Mouse (Mus musculus): ENCODE measurements around the gene Tmod1. TPM values are rescaled to one million over a fixed set of nuclear protein-coding genes. Genes with fewer than 3 reads are reported as not detected.

Gene Tmod1
- polyA plus RNA-seq, 1 experiment from 2014 or later, result 52.5 TPM

DNA sequence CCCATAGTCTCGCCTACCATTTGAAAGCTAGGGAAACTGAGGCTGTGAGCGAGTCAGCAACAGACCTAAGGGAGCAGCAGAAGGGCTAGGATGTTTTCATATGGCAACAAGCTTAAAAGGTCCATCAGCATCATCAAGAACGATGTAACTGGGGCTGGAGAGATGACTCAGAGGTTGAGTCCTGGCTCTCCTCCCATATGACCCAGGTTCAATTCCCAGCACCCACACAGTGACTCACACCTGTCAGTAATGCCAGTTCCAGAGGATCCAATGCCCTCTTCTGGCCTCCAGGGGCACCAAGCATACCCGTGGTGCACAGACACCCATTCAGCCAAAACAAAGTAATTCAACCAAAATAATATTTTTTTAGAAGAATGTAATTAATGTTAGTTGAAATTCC lies 41.5 kb downstream of the Tmod1 start:
- H3K27ac ChIP-seq (ENCODE audit: low read length), result no peak overlapping the region
- 90% methylated on average over 4 of the region's 4 CpGs for WGBS (ENCODE audit: insufficient replicate concordance)
- H3K4me2 ChIP-seq (ENCODE audit: low read depth, low read length), result no peak overlapping the region
- H3K4me3 ChIP-seq (ENCODE audit: low read depth, low read length), result no peak overlapping the region
- H3K36me3 ChIP-seq (ENCODE audit: control insufficient read depth, insufficient read depth), result peaks cover 41% of the 10 kb centered on the region
- H3K9me3 ChIP-seq (replicated peaks; ENCODE audit: control insufficient read depth, low read length), result no peaks in the 10 kb centered on the region
- H3K27me3 ChIP-seq (ENCODE audit: control insufficient read depth, insufficient read depth, low read depth, low read length), result no peaks in the 10 kb centered on the region
- H3K4me1 ChIP-seq (ENCODE audit: control insufficient read depth, low read depth, low read length), result no peaks in the 10 kb centered on the region
- no peak overlapping the region for H3K9ac ChIP-seq (ENCODE audit: low read depth, low read length)
- no peak for ATAC-seq (ENCODE audit: low read depth)

DNA sequence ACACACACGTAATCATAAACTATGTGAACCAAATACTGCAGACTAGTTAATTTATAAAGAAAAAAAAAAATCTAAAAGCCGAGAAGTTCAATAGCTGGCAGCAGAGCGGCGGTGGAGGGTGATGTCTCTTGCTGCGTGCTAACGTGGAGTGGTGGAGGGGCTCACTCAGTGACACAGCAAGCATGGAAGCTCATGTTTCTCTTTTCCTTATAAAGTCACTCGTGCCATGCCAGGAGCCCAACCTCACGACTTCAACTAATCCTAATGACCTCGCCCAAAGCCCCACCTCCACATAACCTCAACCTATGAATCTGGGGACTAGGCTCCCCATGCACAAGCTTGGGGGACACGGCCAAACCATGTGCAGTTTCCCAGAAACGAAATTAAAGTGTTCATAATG lies 43.8 kb downstream of the Tmod1 start:
- peaks cover 55% of the 10 kb centered on the region for H3K36me3 ChIP-seq (ENCODE audit: control insufficient read depth, insufficient read depth)
- H3K4me2 ChIP-seq (ENCODE audit: low read depth, low read length), result no peak overlapping the region
- no peak overlapping the region for H3K4me3 ChIP-seq (ENCODE audit: low read depth, low read length)
- H3K4me1 ChIP-seq (ENCODE audit: control insufficient read depth, low read depth, low read length), result no peaks in the 10 kb centered on the region
- no peak for ATAC-seq (ENCODE audit: low read depth)
- no peak overlapping the region for H3K9ac ChIP-seq (ENCODE audit: low read depth, low read length)
- no peaks in the 10 kb centered on the region for H3K9me3 ChIP-seq (replicated peaks; ENCODE audit: control insufficient read depth, low read length)
- 77% methylated on average over 11 of the region's 11 CpGs for WGBS (ENCODE audit: insufficient replicate concordance)
- no peak overlapping the region for H3K27ac ChIP-seq (ENCODE audit: low read length)
- no peaks in the 10 kb centered on the region for H3K27me3 ChIP-seq (ENCODE audit: control insufficient read depth, insufficient read depth, low read depth, low read length)

DNA sequence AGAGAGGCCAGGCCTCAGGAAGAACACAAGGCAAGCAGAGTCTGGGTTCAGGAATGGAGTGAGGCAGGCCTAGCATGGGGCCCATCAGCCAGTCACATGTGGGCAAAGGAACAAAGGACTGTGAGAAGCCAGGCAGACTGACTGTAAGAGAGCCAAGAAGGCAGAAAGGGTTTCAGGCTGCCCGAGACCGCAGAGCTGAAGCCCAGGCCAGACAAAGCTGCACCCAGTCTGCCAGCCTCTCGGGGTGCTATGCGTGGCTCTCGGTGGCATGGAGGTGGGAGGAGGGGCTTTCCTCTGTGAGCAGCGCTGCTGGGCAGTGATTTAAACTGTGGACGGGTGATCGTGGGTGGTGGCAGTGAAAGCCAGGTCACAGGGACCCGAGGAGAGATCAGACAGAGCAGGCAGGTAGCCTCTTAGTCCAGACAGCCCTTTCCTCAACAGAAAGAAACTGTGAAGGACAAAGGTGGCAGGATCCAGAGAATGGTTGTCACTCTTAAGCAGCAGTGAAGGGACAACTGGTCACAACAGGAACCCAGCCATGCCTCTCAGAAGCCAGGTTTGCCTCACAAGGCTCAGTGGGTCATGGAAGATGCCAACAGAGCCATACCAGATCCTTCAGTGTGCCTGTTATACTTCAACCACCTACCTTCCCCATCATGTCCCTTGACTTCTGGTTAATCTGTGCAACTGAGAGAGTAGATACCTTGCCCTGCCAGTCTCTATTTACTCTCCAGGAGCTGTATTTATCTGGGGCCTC lies 45.9 kb downstream of the Tmod1 start:
- H3K4me1 ChIP-seq (ENCODE audit: control insufficient read depth, low read depth, low read length), result no peaks in the 10 kb centered on the region
- H3K4me3 ChIP-seq (ENCODE audit: low read depth, low read length), result no peak overlapping the region
- ATAC-seq (ENCODE audit: low read depth), result no peak
- WGBS (ENCODE audit: insufficient replicate concordance), result 80% methylated on average over 9 of the region's 9 CpGs
- H3K36me3 ChIP-seq (ENCODE audit: control insufficient read depth, insufficient read depth), result peaks cover 62% of the 10 kb centered on the region
- no peak overlapping the region for H3K4me2 ChIP-seq (ENCODE audit: low read depth, low read length)
- no peaks in the 10 kb centered on the region for H3K9me3 ChIP-seq (replicated peaks; ENCODE audit: control insufficient read depth, low read length)
- H3K9ac ChIP-seq (ENCODE audit: low read depth, low read length), result no peak overlapping the region
- H3K27me3 ChIP-seq (ENCODE audit: control insufficient read depth, insufficient read depth, low read depth, low read length), result no peaks in the 10 kb centered on the region
- no peak overlapping the region for H3K27ac ChIP-seq (ENCODE audit: low read length)

DNA sequence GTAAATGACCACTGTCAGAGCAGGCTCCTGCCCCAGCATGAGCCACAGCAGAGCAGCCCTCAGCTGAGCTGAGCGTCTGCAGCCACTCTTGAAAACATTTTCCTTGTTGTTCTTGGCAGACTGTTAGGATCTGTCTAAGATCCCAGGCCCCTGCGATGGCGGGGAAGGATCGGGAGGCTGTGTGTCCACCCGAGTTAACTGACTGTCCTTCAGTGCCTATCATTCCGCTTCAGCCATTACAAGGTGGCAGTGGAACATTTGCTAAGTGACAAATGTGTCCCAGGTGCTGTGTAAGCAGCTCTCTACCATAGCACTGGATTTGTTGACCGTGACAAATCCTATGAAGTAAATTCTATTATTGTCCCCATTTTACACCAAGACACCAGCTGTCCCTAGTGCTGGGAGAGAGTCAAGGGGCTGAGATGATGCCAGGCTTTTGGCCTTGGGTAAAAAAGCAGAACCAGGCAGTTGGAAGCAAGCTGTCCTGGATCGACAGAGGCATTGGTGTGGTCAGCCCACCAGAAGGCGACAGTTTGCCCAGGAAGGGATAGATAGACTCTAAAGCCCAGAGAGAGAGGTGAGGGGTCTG lies 46.6 kb downstream of the Tmod1 start:
- peaks cover 62% of the 10 kb centered on the region for H3K36me3 ChIP-seq (ENCODE audit: control insufficient read depth, insufficient read depth)
- ATAC-seq (ENCODE audit: low read depth), result no peak
- no peaks in the 10 kb centered on the region for H3K27me3 ChIP-seq (ENCODE audit: control insufficient read depth, insufficient read depth, low read depth, low read length)
- 81% methylated on average over 9 of the region's 9 CpGs for WGBS (ENCODE audit: insufficient replicate concordance)
- no peak overlapping the region for H3K27ac ChIP-seq (ENCODE audit: low read length)
- no peak overlapping the region for H3K4me2 ChIP-seq (ENCODE audit: low read depth, low read length)
- H3K9ac ChIP-seq (ENCODE audit: low read depth, low read length), result no peak overlapping the region
- no peak overlapping the region for H3K4me3 ChIP-seq (ENCODE audit: low read depth, low read length)
- no peaks in the 10 kb centered on the region for H3K4me1 ChIP-seq (ENCODE audit: control insufficient read depth, low read depth, low read length)
- H3K9me3 ChIP-seq (replicated peaks; ENCODE audit: control insufficient read depth, low read length), result no peaks in the 10 kb centered on the region

DNA sequence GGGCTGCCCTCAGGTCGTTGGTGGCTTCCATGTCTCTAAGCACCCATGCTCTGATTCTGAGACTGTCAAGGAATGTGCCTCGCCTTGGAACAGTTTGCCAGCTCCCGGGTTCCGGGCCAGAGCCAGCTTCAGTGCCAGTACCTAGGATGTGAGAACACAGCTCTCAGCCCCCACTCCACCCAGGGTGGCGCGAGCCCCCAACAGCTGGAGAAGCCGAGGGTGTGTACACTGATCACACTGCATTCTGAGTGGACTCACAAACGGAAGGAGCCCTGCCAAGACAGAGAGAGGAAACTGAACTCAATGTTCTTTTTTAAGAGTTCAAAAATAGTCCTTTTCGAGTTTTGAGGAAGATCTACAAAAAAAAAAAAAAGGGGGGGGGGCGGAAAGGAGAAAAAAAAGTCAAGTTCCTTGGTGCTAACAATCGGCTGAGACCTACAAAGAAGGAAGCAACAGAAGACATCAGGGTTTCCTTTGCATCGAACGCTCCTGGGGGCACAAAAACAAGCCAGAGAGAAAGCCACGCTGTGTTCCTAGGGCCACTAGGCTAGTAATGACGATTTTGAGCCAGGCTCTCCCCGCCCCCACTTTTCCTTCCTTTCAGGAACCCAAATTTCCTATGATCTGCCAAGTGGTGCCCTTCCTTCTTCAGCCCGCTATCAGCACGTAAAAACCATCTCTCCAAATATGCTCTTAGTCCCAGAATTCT lies 48.1 kb downstream of the Tmod1 start:
- Histone ChIP-seq H3K36me3 (ENCODE audit: control insufficient read depth, insufficient read depth) (peaks cover 75% of the 10 kb centered on the region), H3K27me3 (ENCODE audit: control insufficient read depth, insufficient read depth, low read depth, low read length) (no peaks in the 10 kb centered on the region), H3K4me2 (ENCODE audit: low read depth, low read length) (no peak overlapping the region), H3K9ac (ENCODE audit: low read depth, low read length) (no peak overlapping the region), H3K4me1 (ENCODE audit: control insufficient read depth, low read depth, low read length) (no peaks in the 10 kb centered on the region), H3K27ac (ENCODE audit: low read length) (no peak overlapping the region), H3K9me3 (replicated peaks; ENCODE audit: control insufficient read depth, low read length) (no peaks in the 10 kb centered on the region), H3K4me3 (ENCODE audit: low read depth, low read length) (no peak overlapping the region)
- no peak for ATAC-seq (ENCODE audit: low read depth)
- WGBS (ENCODE audit: insufficient replicate concordance), result 54% methylated on average over 17 of the region's 18 CpGs

DNA sequence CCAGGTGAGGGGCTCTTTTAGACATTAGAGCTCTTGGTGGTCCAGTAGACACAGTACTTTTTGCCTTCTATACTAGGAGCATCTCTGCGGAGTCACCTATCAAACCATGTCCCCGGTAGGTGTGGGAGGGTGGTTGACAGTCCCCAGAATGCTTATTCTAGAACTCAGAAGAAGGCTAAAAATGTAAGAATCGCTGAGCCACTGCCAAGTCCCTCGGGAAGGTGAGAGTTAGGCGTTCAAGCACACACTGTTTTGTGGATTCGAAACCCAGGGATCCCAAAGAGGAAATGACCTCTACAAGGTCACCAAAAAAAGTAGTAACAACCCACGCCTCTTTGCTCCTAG lies 48.7 kb downstream of the Tmod1 start:
- Histone ChIP-seq H3K27ac (ENCODE audit: low read length) (no peak overlapping the region), H3K9me3 (replicated peaks; ENCODE audit: control insufficient read depth, low read length) (no peaks in the 10 kb centered on the region), H3K9ac (ENCODE audit: low read depth, low read length) (no peak overlapping the region), H3K4me3 (ENCODE audit: low read depth, low read length) (no peak overlapping the region), H3K4me2 (ENCODE audit: low read depth, low read length) (no peak overlapping the region), H3K27me3 (ENCODE audit: control insufficient read depth, insufficient read depth, low read depth, low read length) (no peaks in the 10 kb centered on the region), H3K36me3 (ENCODE audit: control insufficient read depth, insufficient read depth) (peaks cover 80% of the 10 kb centered on the region), H3K4me1 (ENCODE audit: control insufficient read depth, low read depth, low read length) (no peaks in the 10 kb centered on the region)
- WGBS (ENCODE audit: insufficient replicate concordance), result 73% methylated on average over 7 of the region's 7 CpGs
- no peak for ATAC-seq (ENCODE audit: low read depth)

DNA sequence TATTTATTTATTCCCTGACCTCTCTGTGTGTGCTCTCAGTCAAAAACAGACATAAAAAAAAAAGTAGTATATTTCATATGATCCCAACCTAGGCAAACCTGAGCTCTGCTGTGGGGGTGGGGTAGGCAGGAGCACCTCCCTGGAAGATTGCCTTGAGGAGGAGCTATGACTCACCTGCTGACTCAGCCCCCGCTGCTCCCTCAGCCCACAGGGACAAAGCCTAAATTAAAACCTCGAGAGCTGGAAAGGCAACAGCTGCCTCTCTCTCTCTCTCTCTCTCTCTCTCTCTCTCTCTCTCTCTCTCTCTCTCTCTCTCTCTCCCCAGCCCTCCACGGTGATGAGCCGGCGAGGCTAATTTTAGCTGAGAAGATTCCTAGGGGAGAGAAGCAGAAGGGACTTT lies 49.1 kb downstream of the Tmod1 start:
- Histone ChIP-seq H3K4me3 (ENCODE audit: low read depth, low read length) (no peak overlapping the region), H3K4me2 (ENCODE audit: low read depth, low read length) (no peak overlapping the region), H3K36me3 (ENCODE audit: control insufficient read depth, insufficient read depth) (peaks cover 85% of the 10 kb centered on the region), H3K27ac (ENCODE audit: low read length) (no peak overlapping the region), H3K4me1 (ENCODE audit: control insufficient read depth, low read depth, low read length) (no peaks in the 10 kb centered on the region), H3K27me3 (ENCODE audit: control insufficient read depth, insufficient read depth, low read depth, low read length) (no peaks in the 10 kb centered on the region), H3K9ac (ENCODE audit: low read depth, low read length) (no peak overlapping the region), H3K9me3 (replicated peaks; ENCODE audit: control insufficient read depth, low read length) (no peaks in the 10 kb centered on the region)
- ATAC-seq (ENCODE audit: low read depth), result no peak
- WGBS (ENCODE audit: insufficient replicate concordance), result 48% methylated on average over 5 of the region's 5 CpGs

DNA sequence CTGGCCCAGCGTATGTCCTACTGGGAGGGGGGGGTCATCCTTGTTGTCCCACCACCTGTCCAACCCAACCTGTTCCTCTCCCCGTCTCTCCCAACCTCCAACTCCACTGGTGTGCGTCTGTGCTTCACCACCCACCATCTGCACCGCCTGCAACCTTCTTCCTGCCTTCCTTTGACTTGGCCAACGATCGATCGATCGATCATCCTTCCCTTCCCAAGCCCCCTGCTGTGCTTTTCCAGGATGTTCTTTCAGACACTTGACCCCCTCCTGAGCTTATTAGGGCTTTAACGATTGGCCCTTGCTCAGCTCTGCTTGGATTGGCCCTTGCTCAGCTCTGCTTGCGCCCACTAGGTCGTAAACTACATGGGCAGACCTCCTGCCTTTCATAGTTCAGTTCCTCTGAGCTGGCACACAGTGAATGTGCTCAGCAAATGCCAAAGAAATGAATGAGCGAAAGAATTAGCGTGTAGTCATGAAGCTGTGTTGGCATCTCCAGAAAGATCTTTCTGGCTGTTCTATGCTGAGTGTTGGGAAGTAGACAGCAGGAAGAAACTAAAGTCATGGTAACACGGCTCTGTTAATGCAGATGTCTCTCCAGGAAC lies 50.9 kb downstream of the Tmod1 start:
- ATAC-seq (ENCODE audit: low read depth), result no peak
- WGBS (ENCODE audit: insufficient replicate concordance), result 87% methylated on average over 14 of the region's 14 CpGs
- Histone ChIP-seq H3K36me3 (ENCODE audit: control insufficient read depth, insufficient read depth) (peaks cover 83% of the 10 kb centered on the region), H3K4me3 (ENCODE audit: low read depth, low read length) (no peak overlapping the region), H3K27me3 (ENCODE audit: control insufficient read depth, insufficient read depth, low read depth, low read length) (no peaks in the 10 kb centered on the region), H3K27ac (ENCODE audit: low read length) (no peak overlapping the region), H3K9ac (ENCODE audit: low read depth, low read length) (no peak overlapping the region), H3K9me3 (replicated peaks; ENCODE audit: control insufficient read depth, low read length) (no peaks in the 10 kb centered on the region), H3K4me1 (ENCODE audit: control insufficient read depth, low read depth, low read length) (no peaks in the 10 kb centered on the region), H3K4me2 (ENCODE audit: low read depth, low read length) (no peak overlapping the region)

Data from liver, embryonic 16.5 days (tissue).